Mouse (Mus musculus) c-Kit-positive CD71-positive TER-119-negative erythroid progenitor cells, embryonic 14.5 days (primary cell): Measurements from ENCODE around the gene Col16a1.

ENCODE experiments used
- DNase-seq: peaks from one replicate; pipeline ENCODE4 v3.0.0-alpha.2; 2013; ENCODE audit warnings: low read depth

The Col16a1 gene

GRCm38 (mm10) chr4:130045609-130046008 lies 2.0 kb upstream of the Col16a1 start:
- no peak for DNase-seq

GRCm38 (mm10) chr4:130048203-130048479 lies 501 bp downstream of the Col16a1 start:
- no peak for DNase-seq

GRCm38 (mm10) chr4:130050056-130050824 lies 2.6 kb downstream of the Col16a1 start:
- DNase-seq = no peak

GRCm38 (mm10) chr4:130052283-130052682 lies 4.6 kb downstream of the Col16a1 start:
- DNase-seq = no peak

GRCm38 (mm10) chr4:130053111-130053510 lies 5.5 kb downstream of the Col16a1 start:
- no peak for DNase-seq

- DNase-seq = no peak
Measured at GRCm38 (mm10) chr4:130054727-130055126, 7.1 kb downstream of the Col16a1 start.

GRCm38 (mm10) chr4:130055160-130056010 lies 7.7 kb downstream of the Col16a1 start:
- DNase-seq = no peak

- DNase-seq = no peak
Measured at GRCm38 (mm10) chr4:130056011-130056322, 8.3 kb downstream of the Col16a1 start.

GRCm38 (mm10) chr4:130056471-130056870 lies 8.8 kb downstream of the Col16a1 start:
- DNase-seq = no peak

- DNase-seq = no peak
Measured at GRCm38 (mm10) chr4:130060937-130061336, 13.3 kb downstream of the Col16a1 start.

GRCm38 (mm10) chr4:130063191-130063590 lies 15.6 kb downstream of the Col16a1 start:
- DNase-seq = no peak

- DNase-seq = peak; percentile 17
Measured at GRCm38 (mm10) chr4:130066816-130067215, 19.2 kb downstream of the Col16a1 start.

GRCm38 (mm10) chr4:130070523-130070922 lies 22.9 kb downstream of the Col16a1 start:
- no peak for DNase-seq

- DNase-seq = no peak
Measured at GRCm38 (mm10) chr4:130071758-130072157, 24.1 kb downstream of the Col16a1 start.

- no peak for DNase-seq
Measured at GRCm38 (mm10) chr4:130073367-130073766, 25.7 kb downstream of the Col16a1 start.

- no peak for DNase-seq
Measured at GRCm38 (mm10) chr4:130074761-130075515, 27.3 kb downstream of the Col16a1 start.

- no peak for DNase-seq
Measured at GRCm38 (mm10) chr4:130076856-130077255, 29.2 kb downstream of the Col16a1 start.

GRCm38 (mm10) chr4:130078816-130079485 lies 31.3 kb downstream of the Col16a1 start:
- no peak for DNase-seq

- DNase-seq = no peak
Measured at GRCm38 (mm10) chr4:130079521-130079920, 31.9 kb downstream of the Col16a1 start.

- DNase-seq = no peak
Measured at GRCm38 (mm10) chr4:130081345-130082190, 33.9 kb downstream of the Col16a1 start.

- DNase-seq = no peak
Measured at GRCm38 (mm10) chr4:130082211-130082610, 34.6 kb downstream of the Col16a1 start.
